Mouse (Mus musculus): ENCODE measurements at regions not wholly inside any gene's neighbourhood (a gene's known extent, or its start where the extent isn't known, plus 50 kb on each side); places are given as distances from the start of the nearest gene placed in this dataset.

GRCm38 (mm10) chr7:74907391-74907790 is 352.8 kb upstream of the Slco3a1 start:
- no peak for DNase-seq (ENCODE audit: low spot score)

- DNase-seq (ENCODE audit: low spot score): no peak
Observed at GRCm38 (mm10) chr7:74877466-74877865, 322.9 kb upstream of the Slco3a1 start.

GRCm38 (mm10) chr7:74876667-74877066 is 322.1 kb upstream of the Slco3a1 start:
- no peak for DNase-seq (ENCODE audit: low spot score)

- no peak for DNase-seq (ENCODE audit: low spot score)
Observed at GRCm38 (mm10) chr7:74870250-74870649, 315.7 kb upstream of the Slco3a1 start.

GRCm38 (mm10) chr7:74862727-74863126 is 308.1 kb upstream of the Slco3a1 start:
- peak; percentile 75 for DNase-seq (ENCODE audit: low spot score)

- no peak for DNase-seq (ENCODE audit: low spot score)
Observed at GRCm38 (mm10) chr7:74844306-74844929, 289.8 kb upstream of the Slco3a1 start.

GRCm38 (mm10) chr7:74823286-74823685 is 268.7 kb upstream of the Slco3a1 start:
- DNase-seq (ENCODE audit: low spot score): no peak

- no peak for DNase-seq (ENCODE audit: low spot score)
Observed at GRCm38 (mm10) chr7:74793241-74793640, 238.7 kb upstream of the Slco3a1 start.

GRCm38 (mm10) chr7:74788696-74789095 is 234.1 kb upstream of the Slco3a1 start:
- peak; percentile 32 for DNase-seq (ENCODE audit: low spot score)

GRCm38 (mm10) chr7:74771435-74772406 is 217.1 kb upstream of the Slco3a1 start:
- no peak for DNase-seq (ENCODE audit: low spot score)

- DNase-seq (ENCODE audit: low spot score): peak; percentile 75
Observed at GRCm38 (mm10) chr7:74766550-74766949, 212.0 kb upstream of the Slco3a1 start.

- DNase-seq (ENCODE audit: low spot score): no peak
Observed at GRCm38 (mm10) chr7:74757469-74757868, 202.9 kb upstream of the Slco3a1 start.

- no peak for DNase-seq (ENCODE audit: low spot score)
Observed at GRCm38 (mm10) chr7:74747704-74748103, 193.1 kb upstream of the Slco3a1 start.

- no peak for DNase-seq (ENCODE audit: low spot score)
Observed at GRCm38 (mm10) chr7:74734941-74735340, 180.4 kb upstream of the Slco3a1 start.

GRCm38 (mm10) chr7:74726324-74726991 is 171.9 kb upstream of the Slco3a1 start:
- no peak for DNase-seq (ENCODE audit: low spot score)

- no peak for DNase-seq (ENCODE audit: low spot score)
Observed at GRCm38 (mm10) chr7:74719321-74719720, 164.7 kb upstream of the Slco3a1 start.

- DNase-seq (ENCODE audit: low spot score): no peak
Observed at GRCm38 (mm10) chr7:74709993-74710581, 155.5 kb upstream of the Slco3a1 start.

GRCm38 (mm10) chr7:74709006-74709405 is 154.4 kb upstream of the Slco3a1 start:
- no peak for DNase-seq (ENCODE audit: low spot score)

GRCm38 (mm10) chr7:74703533-74703932 is 149.0 kb upstream of the Slco3a1 start:
- DNase-seq (ENCODE audit: low spot score): no peak

GRCm38 (mm10) chr7:74697794-74698354 is 143.3 kb upstream of the Slco3a1 start:
- DNase-seq (ENCODE audit: low spot score): no peak

- DNase-seq (ENCODE audit: low spot score): no peak
Observed at GRCm38 (mm10) chr7:74696286-74696685, 141.7 kb upstream of the Slco3a1 start.
